Mouse (Mus musculus) layer of hippocampus, adult 9-11 months (tissue): Measurements from ENCODE around the gene Espl1.
A peak's percentile ranks its signal among the peaks of the same experiment; 100 is the strongest.

Experiments
- DNase-seq: peaks from one replicate; pipeline ENCODE4 v3.0.0; 2022

Espl1 gene

DNA sequence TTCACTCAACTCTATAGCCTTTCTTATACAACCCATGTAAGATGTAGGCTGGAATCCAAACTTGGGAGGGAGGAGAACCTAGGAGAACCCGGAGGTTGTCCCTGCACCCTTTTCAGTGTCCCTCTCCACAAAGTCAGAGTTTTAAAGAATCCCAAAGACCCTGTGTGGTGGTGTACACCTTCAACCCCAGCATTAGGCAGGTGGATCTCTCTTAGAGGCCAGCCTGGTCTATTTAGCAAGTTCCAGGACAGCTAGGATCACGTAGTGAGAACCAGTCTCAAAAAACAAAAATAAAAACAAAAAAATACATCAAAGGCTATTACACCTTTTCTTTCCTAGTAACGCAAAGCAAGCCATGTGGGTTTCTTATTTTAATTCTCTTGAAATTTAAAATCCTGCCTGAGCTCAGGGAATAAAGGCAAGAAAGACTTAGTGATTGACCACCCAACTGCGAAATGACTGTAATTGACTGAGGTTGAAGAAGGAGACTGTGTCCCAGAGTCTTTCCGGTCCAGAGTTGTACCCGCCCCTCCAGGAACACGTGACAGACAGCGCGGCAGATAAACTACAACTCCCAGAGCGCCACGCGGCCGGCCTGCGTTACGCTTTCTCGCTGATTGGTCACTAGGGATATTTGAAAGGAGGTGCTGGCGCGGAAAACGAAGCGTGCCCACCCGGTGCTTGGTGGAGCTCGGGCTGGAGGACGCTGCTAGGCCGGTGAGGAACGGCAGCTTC, at the start of gene Espl1:
TSS of gene Espl1 (plus strand) at position 634 of the 735 bp plus-strand sequence.
- peak; percentile 92 for DNase-seq

DNA sequence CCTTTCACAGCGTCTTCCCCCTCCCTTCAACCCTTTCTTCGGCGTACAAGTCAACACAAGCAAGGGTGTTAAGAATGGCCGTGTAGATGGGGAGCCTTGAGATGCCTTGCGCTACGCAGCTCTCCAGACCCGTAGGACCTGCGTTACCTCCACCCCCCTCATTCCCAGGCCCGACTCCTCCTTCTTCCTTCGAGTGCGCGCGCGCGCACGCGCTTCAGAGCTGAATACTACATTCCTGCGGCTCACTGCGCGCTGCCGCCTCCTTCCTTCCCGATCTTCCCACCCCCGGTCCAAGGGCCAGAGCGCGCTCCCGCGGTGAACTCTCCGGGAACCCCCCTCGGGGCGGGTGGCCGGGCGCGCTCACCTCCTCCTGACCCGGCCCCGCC, 49.2 kb upstream of the Espl1 start:
- peak; percentile 92 for DNase-seq

DNA sequence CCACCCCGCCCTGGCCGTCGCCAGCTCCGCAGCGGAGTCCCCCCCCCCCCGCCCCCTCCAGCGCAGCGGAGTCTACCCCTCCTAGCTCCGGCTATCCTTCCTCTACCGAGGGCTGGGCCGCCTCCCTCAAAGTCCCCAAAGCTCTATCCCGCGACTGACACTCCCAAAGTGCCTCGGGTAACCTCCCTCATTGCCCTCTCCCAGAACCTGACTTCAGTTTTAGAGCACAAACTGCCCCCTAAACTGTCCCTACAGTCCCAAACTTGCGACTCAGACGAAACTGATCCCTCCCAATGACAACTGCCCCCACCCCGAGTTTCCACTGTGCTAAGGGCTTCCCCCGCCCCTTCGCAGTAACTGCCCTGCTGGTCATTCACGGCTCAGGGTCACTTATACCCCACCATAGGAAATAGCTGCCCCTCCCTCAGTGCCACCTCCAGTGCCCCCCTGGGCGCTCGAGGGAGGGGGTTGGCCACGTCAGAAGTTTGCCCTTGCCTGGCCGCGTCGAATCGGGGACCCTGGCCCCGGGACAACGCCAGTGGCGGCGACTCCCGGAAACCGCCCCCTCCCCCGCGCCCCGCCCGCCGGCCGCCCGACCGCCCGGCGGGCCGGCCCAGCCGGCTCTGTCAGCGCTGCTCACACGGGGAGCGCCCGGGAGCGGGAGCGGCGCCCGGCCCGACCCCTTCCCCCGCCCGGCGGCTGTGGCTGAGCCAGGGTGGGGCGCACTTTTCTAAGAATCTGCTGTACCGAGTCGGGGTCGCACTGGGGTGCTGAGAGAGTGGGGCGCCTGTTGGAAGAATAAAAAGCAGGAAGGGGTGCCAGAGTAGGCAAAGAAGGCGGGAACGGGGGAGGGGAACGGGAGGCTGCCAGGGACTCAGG, 48.6 kb upstream of the Espl1 start:
- DNase-seq = peak; percentile 55

DNA sequence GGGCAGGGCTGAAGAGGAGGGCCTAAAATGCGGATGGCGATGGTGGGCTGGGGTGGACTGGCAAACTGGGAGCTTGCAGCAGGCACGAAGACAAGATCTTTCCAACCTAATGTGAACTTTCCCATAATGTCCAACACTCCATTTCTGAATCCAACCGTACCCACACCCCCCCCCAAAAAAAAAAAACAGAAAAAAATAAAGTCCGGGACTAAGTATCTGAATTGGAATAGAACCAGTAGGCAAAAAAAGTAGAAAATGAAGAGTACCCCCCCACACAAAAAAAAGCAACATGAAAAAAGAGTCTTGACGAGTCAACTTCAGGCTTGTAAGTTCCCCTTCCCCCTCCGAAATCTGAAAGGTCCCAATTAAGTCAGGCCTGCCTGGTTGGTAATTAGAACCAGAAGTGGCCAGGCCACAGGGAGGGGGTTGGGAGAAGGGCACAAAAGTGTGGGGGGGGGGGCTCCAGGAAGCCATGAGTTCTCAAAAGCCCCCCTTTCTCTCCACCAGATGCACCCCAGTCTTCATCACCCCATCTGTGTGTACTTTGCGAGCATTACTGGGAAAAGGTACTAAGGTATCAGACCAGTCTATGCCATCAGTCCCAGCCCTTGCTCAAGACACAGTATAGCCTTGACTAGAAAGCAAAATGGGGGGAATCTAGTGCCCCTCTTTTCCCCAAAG, 47.8 kb upstream of the Espl1 start:
- DNase-seq = no peak

DNA sequence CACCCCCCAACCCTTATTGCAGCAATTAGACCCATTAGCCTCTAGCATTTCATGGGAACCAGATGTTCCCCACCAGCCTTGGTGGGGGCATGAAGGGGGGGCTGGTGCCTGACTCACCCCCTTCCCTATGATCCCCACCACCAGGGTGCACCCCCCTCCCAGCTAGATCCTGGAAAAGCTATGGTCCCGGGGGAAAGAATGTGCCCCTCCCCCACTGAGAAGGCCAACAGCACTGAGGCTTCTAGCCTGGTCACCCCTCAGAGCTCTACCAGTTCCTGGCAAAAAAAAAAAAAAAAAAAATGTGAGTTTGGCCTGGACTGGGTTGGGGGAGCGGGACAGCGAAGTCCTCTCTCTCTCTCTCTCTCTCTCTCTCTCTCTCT, 47.3 kb upstream of the Espl1 start:
- no peak for DNase-seq

DNA sequence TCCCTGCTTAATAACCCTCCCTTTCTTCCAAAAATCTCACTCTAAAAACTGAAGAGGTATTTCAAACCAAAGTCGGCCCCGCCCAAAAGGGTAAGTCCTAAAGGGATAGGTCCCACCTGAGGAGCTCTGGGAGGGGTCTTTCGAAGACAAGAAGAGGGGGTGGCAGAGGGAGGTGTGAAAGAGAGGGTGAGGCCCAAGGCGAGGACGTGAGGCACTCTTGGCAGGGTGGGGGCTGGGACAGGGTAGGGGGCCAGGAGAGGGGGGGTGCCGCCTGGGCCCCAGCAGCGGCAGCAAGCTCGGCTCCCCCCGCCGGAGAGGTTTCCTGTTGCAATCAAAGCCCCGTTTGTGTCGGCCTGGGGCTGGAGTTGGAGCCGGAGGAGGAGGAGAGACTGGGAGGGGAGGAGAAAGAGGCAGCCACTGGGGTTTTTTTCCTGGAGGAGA, 46.8 kb upstream of the Espl1 start:
- no peak for DNase-seq

DNA sequence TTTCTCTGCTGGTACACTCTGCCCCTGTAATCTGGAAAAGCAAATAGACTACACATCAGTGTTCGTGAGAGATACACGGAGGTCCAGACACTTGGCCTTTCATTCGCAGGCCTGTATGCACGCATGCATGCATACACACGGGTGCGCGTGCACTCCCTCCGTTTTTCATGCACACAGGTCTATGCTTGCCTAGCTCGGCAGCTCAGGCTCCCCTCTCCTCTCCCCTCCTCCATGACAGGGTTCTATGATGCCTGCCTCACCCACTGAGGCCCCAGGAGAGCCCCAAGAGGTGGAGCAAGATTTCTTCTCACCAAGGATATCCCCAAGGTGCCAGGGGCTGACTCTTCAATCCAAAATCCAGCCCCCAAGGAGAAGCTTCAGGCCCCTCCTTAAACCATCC, 46.1 kb upstream of the Espl1 start:
- no peak for DNase-seq

DNA sequence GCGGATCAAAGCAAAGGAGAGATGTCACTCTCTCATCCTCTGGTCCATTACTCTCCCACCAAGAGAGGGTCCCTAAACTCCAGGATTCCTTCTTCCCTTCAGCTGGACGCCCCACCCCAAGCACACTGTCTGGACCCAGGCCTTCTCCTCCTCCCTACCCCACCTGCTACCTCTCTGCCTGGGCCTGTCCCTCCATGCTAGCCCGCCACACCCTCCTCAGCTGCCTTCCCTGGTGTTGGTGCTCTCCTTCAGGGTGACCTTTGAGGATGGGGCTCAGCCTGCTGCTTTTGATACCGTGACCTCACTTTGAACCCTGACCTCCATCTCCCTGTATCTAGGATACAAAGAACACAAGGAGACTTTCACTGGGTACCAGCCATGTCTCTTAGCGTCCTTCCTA, 45.5 kb upstream of the Espl1 start:
- no peak for DNase-seq

DNA sequence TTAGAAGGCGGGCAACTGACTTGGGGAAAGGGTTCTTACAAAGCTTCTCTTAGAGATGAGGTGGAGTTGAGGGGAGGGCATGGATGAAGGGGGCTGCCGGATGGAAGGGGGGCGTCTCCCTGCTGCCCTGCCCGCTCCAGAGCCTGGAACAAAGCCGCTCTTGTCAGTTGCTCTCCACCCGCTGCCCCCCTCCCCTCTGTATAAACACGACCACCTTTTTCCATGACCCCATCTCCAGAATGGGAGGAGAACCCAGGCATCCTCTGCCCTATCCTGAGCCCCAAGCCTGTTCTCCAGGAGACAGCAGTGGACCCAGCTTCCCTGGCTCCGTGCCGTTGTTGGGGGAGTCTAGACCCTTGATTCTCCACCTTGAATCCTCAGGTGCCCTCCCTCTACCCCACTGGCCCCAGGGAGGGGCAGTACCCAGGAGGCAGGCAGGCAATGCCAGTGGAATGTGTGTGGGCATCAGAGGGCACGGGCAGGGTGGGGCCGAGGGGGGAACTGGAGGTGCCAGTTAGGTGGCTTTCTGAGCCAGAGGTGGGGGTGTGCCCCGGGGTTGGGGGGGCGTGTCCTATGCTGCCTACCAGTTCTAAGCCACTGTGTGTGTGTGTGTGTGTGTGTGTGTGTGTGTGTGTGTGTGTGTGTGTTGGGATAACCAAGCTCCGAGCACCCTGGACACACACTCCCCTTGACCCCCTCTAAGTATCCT, 40.4 kb upstream of the Espl1 start:
- DNase-seq = no peak

DNA sequence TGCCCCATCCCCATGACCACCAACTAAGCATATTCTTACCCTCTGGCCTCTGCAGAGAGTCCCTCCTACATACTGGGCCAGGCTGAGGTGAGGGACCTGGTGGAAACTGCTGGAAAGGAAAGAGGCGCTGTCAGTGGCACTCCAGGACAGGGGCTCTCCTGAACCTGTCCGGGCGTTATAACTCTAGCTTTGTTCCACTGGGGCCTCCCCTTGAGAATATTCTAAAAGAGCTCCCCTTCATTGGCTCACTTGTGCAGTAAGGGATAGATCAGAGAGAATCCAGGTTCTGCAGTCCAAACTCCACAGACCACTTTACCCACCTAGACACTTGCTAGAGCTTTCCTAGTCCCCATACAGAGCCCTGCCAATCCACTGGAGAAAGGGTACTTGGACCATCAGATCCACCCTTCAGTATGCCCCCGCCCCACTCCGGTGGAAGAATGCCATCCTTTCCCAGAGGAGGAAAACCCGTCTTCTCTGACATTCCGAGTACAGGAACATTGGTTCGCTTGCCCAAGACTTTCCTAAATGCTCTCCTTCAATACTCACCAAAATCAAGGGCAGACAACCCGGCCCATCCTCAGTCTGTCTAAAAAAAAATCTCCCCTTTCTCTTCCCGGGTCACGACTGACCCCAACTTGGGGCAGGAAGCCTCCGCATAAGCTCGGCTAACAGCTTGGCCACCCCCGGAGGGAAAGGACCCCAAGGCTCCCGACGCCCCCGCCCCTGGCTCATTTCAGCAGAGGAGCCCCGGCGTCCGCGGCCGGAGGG, 39.5 kb upstream of the Espl1 start:
- DNase-seq = no peak

DNA sequence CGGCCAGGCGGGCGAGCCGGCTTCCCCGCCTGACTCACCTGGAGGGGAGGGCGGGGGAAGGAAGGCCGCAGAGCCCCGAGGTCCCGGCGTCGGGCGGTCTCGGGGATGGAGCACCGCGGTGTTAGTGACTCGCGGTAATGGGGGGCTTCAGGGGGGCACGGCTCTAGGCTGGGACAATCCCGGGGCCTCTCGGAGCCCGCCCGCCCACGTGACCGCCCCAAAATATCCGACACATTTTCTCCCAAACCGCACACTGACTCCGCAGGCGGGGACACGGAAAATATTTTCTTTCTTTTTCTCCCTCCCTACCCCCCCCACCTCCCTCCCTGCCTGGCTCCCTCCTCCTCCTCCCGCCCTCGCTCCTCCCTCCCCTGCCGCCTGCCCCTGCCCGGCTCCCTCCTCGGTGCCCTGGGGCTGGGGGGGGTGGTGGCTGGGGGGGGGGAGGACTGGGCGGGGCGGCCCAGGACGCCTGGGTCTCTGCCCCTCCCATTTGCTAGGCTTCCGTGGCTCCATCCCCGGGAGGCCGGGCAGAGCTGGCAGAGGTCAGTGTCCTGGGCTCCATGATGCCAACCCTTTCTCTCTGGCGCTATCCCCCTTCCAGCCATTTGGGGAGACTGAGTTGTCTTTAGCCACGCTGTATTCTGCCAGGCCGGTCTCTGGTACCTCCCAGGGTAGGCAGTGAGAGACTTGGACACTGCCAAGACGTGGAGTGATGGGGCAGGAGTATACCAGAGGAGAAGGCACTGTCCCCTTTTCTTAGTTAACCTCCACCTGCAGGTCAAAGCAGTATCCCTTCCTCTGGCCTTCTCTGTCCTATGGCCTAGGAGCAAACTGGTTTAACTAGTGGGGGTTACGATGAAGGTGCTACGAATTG, 38.6 kb upstream of the Espl1 start, which contains the start of gene Rarg:
TSS of gene Rarg (minus strand) at position 316 of the 874 bp plus-strand sequence.
- no peak for DNase-seq

DNA sequence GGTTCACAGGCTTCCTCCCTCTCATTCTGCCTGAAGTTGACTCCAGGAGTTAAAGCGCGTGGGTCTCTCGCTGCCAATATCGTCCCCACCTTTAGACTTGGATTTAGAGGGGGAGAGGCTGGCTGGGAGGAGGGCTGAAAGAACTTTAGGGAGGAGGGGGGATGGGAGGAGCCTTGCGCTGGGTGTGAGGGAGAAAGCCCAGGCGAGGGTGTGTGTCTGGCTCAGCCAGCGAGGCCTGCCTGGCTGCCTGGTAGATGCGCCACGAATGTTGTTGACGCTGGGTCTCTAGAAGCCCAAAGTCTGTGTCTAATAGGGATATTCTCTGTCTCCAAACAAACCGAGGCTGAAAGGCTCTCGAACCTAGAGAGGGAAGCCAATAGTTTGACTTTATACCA, 38.0 kb upstream of the Espl1 start:
- DNase-seq = no peak

DNA sequence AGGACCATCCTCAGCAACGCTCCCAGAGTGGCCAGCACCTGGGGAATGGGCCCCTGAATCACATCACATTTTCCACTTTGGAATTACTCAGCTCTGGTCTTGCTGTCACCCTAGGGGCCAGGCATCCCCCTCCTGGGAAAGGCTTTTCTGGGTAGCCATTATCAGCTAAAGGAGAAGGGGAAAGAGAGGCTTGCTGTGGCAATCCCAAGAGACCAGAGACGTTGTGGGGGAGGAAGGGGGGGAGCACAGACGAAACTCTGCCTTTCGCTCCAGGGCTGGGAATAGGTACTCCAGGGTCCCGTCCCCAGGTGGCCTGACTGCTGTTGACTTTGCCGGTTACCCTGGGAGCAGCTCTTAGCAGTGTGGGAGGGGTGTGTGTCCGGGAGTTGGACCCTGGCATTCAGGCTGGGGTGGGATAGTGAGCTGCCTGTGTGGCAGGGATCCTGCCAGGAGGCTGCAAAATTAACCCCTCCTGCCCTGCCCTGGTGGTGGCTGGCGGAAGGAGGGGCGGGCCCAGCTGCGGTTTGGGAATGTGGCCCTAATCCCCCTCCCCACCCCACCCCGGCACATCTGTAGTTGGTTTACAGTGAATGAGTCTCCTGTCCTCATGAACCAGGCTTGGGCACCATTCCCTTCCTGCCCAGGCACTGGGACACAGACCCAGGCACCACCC, 37.3 kb upstream of the Espl1 start:
- no peak for DNase-seq

DNA sequence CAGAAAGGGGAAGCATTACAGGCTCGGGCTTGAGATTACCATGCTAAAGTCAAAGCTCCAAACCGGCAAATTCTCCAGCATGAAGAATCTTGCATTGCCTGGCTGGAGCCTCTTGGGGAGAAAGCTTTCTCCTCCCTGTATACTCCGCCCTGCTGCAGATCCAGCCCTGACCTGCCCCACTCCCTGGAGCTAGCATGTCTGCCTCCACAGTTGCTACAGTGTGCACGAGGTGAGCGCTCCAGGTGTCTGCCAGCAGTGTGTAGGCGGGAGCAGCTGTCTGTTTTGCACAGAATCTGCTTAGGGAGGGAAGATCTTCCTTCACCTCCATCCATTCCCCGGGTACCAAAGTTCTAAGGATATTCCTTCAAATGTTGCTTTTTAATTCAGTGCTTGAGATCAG, 33.5 kb upstream of the Espl1 start:
- DNase-seq = no peak

DNA sequence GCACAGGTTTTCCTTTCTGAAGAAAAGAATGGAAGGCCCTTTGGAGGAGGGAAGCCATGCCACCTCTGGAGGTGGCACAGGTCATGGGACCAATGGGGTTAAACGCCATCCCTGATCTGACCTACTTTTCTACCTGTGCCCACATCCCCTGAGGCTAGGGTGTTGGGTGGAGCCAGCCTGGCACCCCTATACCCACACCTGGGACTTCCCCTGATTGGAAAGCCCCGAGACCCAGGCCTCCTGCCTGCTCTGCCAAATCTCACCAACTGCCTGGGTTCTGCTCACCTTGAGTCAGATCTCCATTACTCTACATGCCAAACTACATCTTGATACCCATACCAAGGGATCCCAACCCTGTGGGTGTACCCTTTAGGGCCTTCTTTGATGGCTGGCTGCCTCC, 33.0 kb upstream of the Espl1 start:
- no peak for DNase-seq

DNA sequence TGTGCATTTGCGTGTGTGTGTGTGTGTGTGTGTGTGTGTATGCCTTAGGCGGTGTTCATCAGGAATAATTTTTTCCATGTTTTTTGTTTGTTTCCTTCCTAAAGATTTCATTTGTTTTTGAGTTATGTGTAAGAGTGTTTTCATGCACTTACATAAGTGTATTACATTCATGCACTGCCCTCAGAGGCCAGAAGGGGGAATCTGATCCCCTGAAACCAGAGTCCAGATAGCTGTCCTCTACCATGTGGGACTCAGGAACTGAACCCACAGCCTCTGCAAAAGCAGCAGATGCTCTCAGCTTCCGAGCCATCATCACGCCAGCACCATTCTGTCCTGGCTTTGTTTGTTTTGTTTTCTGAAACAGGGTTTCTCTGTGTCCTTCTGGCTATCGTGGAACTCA, 30.5 kb upstream of the Espl1 start:
- no peak for DNase-seq

DNA sequence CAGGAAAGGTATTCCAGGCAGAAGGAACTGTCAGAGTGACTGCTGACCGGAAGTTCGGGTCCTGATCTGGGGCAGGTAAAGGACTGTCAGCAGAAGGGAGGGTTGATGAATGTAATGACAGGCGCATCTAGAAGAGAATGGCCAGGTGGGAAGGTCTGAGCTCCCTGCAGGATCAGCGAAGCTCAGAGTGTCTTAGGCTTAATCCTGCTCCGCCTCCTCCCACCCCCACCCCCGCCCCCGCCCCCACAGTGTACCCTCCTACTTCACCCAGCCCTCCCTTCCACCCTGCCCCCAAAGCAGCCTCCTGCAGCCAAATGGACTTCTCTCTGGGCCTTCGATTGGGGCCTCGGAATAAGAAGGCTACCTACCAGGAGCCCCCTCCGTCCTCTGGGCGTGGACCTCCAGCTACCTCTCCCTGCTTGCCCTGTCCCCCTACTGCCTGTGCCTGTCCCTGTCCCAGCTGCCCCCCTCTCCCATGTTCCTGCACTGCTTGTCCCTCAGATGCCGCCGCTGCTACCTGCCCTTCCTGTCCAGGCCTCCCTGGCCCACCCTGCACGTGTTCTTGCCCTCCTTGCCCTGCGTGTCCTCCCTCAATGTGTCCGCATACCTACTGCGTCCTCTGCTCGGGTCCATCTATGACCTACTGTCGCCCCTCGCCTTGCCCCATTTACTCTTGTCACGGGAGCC, 25.6 kb upstream of the Espl1 start, which contains the start of gene Gm9918:
TSS of gene Gm9918 (plus strand) at position 290 of the 687 bp plus-strand sequence.
- no peak for DNase-seq

DNA sequence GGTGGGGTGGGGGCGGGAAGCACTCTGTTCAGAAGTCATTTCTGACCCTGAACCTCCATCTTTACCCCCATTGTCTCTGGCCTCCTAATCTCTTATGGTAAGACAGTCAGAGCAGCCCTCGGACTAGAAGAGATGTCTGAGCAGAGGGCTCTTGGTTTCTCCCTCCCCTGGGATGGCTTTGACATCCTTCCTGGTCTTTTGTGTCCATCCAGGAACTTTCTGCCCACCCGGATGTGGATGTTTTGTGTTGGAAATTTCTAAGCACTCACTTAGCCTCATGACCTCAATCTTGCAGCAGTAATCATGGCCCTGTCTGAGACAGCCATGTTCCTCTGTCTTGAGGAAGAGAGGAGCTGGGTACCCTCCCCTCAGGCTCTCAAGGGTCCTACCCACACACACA, 24.6 kb upstream of the Espl1 start:
- DNase-seq = no peak

DNA sequence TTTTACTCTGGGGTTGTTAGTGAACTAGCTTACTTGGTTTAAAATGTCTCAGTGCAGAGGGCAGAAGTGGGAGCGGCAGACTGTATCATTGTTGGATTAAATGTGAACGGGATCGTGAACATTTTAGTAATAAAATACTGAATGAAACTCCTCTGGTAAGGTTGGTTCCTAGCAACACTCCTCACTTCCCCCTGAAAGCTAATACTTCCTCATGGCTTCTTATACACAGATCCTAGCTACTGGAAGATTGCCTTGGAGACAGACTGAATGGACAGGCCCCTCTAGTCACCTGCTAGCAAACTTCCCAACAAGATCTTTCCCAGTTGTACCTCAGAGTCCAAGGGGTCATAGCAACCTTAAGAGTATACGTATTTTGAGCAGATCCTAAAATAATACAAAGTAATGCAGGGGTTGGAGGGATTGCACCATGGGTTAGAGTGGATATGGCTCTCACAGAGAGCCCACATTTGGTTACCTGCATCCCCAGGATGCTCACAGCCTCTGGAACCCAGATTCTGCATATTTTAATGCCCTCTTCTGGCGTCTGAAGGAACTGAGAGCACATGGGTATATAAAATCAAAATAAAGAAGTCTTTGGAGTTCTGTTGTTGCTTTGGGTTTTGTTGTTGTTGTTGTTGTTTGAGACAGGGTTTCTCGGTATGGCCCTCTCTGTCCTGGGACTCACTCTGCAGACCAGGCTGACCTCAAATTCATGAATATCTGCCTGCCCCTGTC, 21.9 kb upstream of the Espl1 start:
- DNase-seq = no peak
